In genomic region chr2:11552297-11552821, GRCm38 (mm10) we compare ENCODE assay signal across 8 mouse cellular contexts. TPM values are rescaled to one million over a fixed set of nuclear protein-coding genes. Genes with fewer than 3 reads are reported as not detected.
A peak's percentile ranks its signal among the peaks of the same experiment; 100 is the strongest.
DNase-seq lines count a peak whose midpoint lies in the region; ATAC-seq and TF ChIP-seq lines count a peak whose summit lies in the region.

No protein-coding gene starts in this region.

- no peaks in the 10 kb centered on the region for H3K27me3 ChIP-seq in heart, embryonic 16.5 days (ENCODE audit: control insufficient read depth, insufficient read depth, low read length)
- H3K27me3 ChIP-seq in heart, adult 2 months (ENCODE audit: control insufficient read depth, insufficient read depth, low read length) = no peaks in the 10 kb centered on the region
- peaks cover 37% of the 10 kb centered on the region for H3K27me3 ChIP-seq in embryonic facial prominence, embryonic 12.5 days
- H3K27me3 ChIP-seq in kidney, embryonic 14.5 days (ENCODE audit: control insufficient read depth, insufficient read depth, low read length) = 0 out of 2 replicates have a peak, but pooled peaks cover 6% of the 10 kb centered on the region
- peaks cover 17% of the 10 kb centered on the region for H3K27me3 ChIP-seq in midbrain, postnatal 0 days (ENCODE audit: insufficient read depth, low read length)
- no peaks in the 10 kb centered on the region for H3K27me3 ChIP-seq in cerebellum, adult 2 months (ENCODE audit: control insufficient read depth, insufficient read depth, low read length)

- 23% methylated on average over 9 of the region's 9 CpGs for WGBS in heart, embryonic 16.5 days
- WGBS in heart, adult 2 months = 42% methylated on average over 9 of the region's 9 CpGs
- under 1% methylated on average over 9 of the region's 9 CpGs for WGBS in embryonic facial prominence, embryonic 12.5 days
- 4% methylated on average over 9 of the region's 9 CpGs for WGBS in kidney, embryonic 14.5 days
- 10% methylated on average over 9 of the region's 9 CpGs for WGBS in midbrain, postnatal 0 days
- 41% methylated on average over 9 of the region's 9 CpGs for WGBS in cerebellum, adult 2 months

- ATAC-seq in heart, embryonic 16.5 days (replicated peaks; ENCODE audit: extremely low read depth, insufficient read depth, low FRiP score) = no peak
- peak; percentile 25; the same call in 1 of the 2 replicates for ATAC-seq in embryonic facial prominence, embryonic 12.5 days (ENCODE audit: insufficient number of reproducible peaks, insufficient read depth, low FRiP score, low TSS enrichment)
- peak; percentile 59 for ATAC-seq in kidney, embryonic 14.5 days (ENCODE audit: low FRiP score, low TSS enrichment)
- ATAC-seq in midbrain, postnatal 0 days (ENCODE audit: low FRiP score) = no peak

- no peak for DNase-seq in heart, adult 2 months
- peak; percentile 19 for DNase-seq in midbrain, postnatal 0 days (ENCODE audit: low spot score)
- no peak for DNase-seq in left cerebral cortex, adult 8-10 months (ENCODE audit: low spot score in 2 of 2)
- DNase-seq in gastrocnemius, postnatal 14 days = no peak
- no peak for DNase-seq in cerebellum, adult 2 months

- no peak for TF ChIP-seq POLR2A in heart, adult 2 months (IDR thresholded peaks at IDR 0.05; ENCODE audit: insufficient read depth, low read depth, low read length)
- TF ChIP-seq POLR2A in cerebellum, adult 2 months (IDR thresholded peaks at IDR 0.05; ENCODE audit: borderline replicate concordance, insufficient read depth, low read length) = no peak

- no peaks in the 10 kb centered on the region for H3K9me3 ChIP-seq in heart, embryonic 16.5 days (replicated peaks; ENCODE audit: control insufficient read depth, low read length)
- no peaks in the 10 kb centered on the region for H3K9me3 ChIP-seq in embryonic facial prominence, embryonic 12.5 days
- no peaks in the 10 kb centered on the region for H3K9me3 ChIP-seq in kidney, embryonic 14.5 days (ENCODE audit: control insufficient read depth, low read length)
- H3K9me3 ChIP-seq in midbrain, postnatal 0 days (ENCODE audit: low read length) = no peaks in the 10 kb centered on the region

- H3K36me3 ChIP-seq in heart, embryonic 16.5 days (ENCODE audit: control insufficient read depth, insufficient read depth) = no peaks in the 10 kb centered on the region
- no peaks in the 10 kb centered on the region for H3K36me3 ChIP-seq in heart, adult 2 months (ENCODE audit: control insufficient read depth, insufficient read depth, low read length)
- H3K36me3 ChIP-seq in embryonic facial prominence, embryonic 12.5 days = no peaks in the 10 kb centered on the region
- no peaks in the 10 kb centered on the region for H3K36me3 ChIP-seq in kidney, embryonic 14.5 days (ENCODE audit: control insufficient read depth, insufficient read depth, low read length)
- H3K36me3 ChIP-seq in midbrain, postnatal 0 days (ENCODE audit: insufficient read depth, low read length) = no peaks in the 10 kb centered on the region

- no peak for TF ChIP-seq EP300 in heart, adult 2 months (IDR thresholded peaks at IDR 0.05; ENCODE audit: insufficient read depth, low read depth, low read length)

- no peak for TF ChIP-seq CTCF in heart, adult 2 months (IDR thresholded peaks at IDR 0.05)
- no peak for TF ChIP-seq CTCF in midbrain, postnatal 0 days (IDR thresholded peaks at IDR 0.05)
- TF ChIP-seq CTCF in cerebellum, adult 2 months (IDR thresholded peaks at IDR 0.05; ENCODE audit: borderline replicate concordance, insufficient read depth, low read depth, low read length) = no peak

- no peak overlapping the region for H3K27ac ChIP-seq in heart, embryonic 16.5 days (ENCODE audit: low read length)
- no peak overlapping the region for H3K27ac ChIP-seq in heart, adult 2 months
- H3K27ac ChIP-seq in embryonic facial prominence, embryonic 12.5 days = no peak overlapping the region
- no peak overlapping the region for H3K27ac ChIP-seq in kidney, embryonic 14.5 days (ENCODE audit: low read depth, low read length)
- H3K27ac ChIP-seq in midbrain, postnatal 0 days (ENCODE audit: low read depth, low read length) = no peak overlapping the region
- H3K27ac ChIP-seq in cerebellum, adult 2 months (ENCODE audit: insufficient read depth, low read length) = no peak overlapping the region

- peak overlapping the region; percentile 71 for H3K4me3 ChIP-seq in heart, embryonic 16.5 days (ENCODE audit: low read length)
- H3K4me3 ChIP-seq in heart, adult 2 months = no peak overlapping the region
- peak overlapping the region; percentile 54 for H3K4me3 ChIP-seq in embryonic facial prominence, embryonic 12.5 days
- peak overlapping the region; percentile 46; the same call in 1 of the 2 replicates for H3K4me3 ChIP-seq in kidney, embryonic 14.5 days (ENCODE audit: low read length)
- 0 out of 2 replicates have a peak overlapping the region, but pooled peaks have one; percentile 67 for H3K4me3 ChIP-seq in midbrain, postnatal 0 days (ENCODE audit: low read depth, low read length)
- no peak overlapping the region for H3K4me3 ChIP-seq in cerebellum, adult 2 months (replicated peaks; ENCODE audit: insufficient read depth, low read depth, low read length)

- no peaks in the 10 kb centered on the region for H3K79me2 ChIP-seq in heart, adult 2 months (replicated peaks; ENCODE audit: control insufficient read depth, insufficient read depth, low read length)

- H3K9ac ChIP-seq in heart, embryonic 16.5 days (ENCODE audit: low read length) = peak overlapping the region; percentile 7; the same call in 1 of the 2 replicates
- H3K9ac ChIP-seq in heart, adult 2 months (ENCODE audit: low read depth, low read length) = no peak overlapping the region
- H3K9ac ChIP-seq in embryonic facial prominence, embryonic 12.5 days = no peak overlapping the region; the same call in 1 of the 2 replicates
- H3K9ac ChIP-seq in kidney, embryonic 14.5 days (ENCODE audit: low read depth, low read length) = no peak overlapping the region
- H3K9ac ChIP-seq in midbrain, postnatal 0 days (replicated peaks; ENCODE audit: low read length, poor library complexity, severe bottlenecking) = no peak overlapping the region

- H3K4me1 ChIP-seq in heart, embryonic 16.5 days (ENCODE audit: control insufficient read depth, insufficient read depth, low read length) = peaks cover 7% of the 10 kb centered on the region
- H3K4me1 ChIP-seq in heart, adult 2 months (ENCODE audit: control insufficient read depth, insufficient read depth, low read length) = no peaks in the 10 kb centered on the region
- H3K4me1 ChIP-seq in embryonic facial prominence, embryonic 12.5 days = peaks cover 5% of the 10 kb centered on the region; the same call in 1 of the 2 replicates
- peaks cover 13% of the 10 kb centered on the region; the same call in 1 of the 2 replicates for H3K4me1 ChIP-seq in kidney, embryonic 14.5 days (ENCODE audit: control insufficient read depth, insufficient read depth, low read length)
- H3K4me1 ChIP-seq in midbrain, postnatal 0 days (ENCODE audit: insufficient read depth, low read length) = no peaks in the 10 kb centered on the region
- no peaks in the 10 kb centered on the region for H3K4me1 ChIP-seq in cerebellum, adult 2 months (ENCODE audit: control insufficient read depth, insufficient read depth, low read length)

- H3K4me2 ChIP-seq in heart, embryonic 16.5 days (ENCODE audit: low read depth, low read length) = peak overlapping the region; percentile 97
- peak overlapping the region; percentile 99 for H3K4me2 ChIP-seq in embryonic facial prominence, embryonic 12.5 days (replicated peaks)
- peak overlapping the region; percentile 94 for H3K4me2 ChIP-seq in kidney, embryonic 14.5 days (replicated peaks; ENCODE audit: low read depth, low read length)
- H3K4me2 ChIP-seq in midbrain, postnatal 0 days (ENCODE audit: low read depth, low read length, poor library complexity, severe bottlenecking) = peak overlapping the region; percentile 95; the same call in 1 of the 2 replicates

- intact Hi-C loops in heart, adult 2 months (cut with DNase I) = no loop called here
- intact Hi-C loops in gastrocnemius, postnatal 14 days (cut with DNase I; ENCODE audit: low total_unique reads) = no loop called here

RNA-seq across cellular contexts. Expression of gene Pfkfb3, which starts 1.5 kb away (rescaled TPM):
- 9.5 and 12.3 TPM in 2 replicates for polyA plus RNA-seq in heart, embryonic 16.5 days (2015; fragmentation: Nextera tagmentation; extraction: Ambion mirVana)
- 10 to 100 TPM in 1 of 2 experiments, 1 to 10 TPM in 1; 9.0 to 12.1 TPM for total RNA-seq in heart, adult 2 months (2021)
- 13.1 and 14.3 TPM in 2 replicates for polyA plus RNA-seq in heart, adult 2 months (2012; rRNA removed)
- polyA plus RNA-seq in embryonic facial prominence, embryonic 12.5 days (2016; fragmentation: Nextera tagmentation; extraction: Ambion mirVana) = 14.2 and 16.2 TPM in 2 replicates
- polyA plus RNA-seq in kidney, embryonic 14.5 days (2014; fragmentation: Nextera tagmentation; extraction: Ambion mirVana) = 10.5 and 11.2 TPM in 2 replicates
- total RNA-seq in midbrain, postnatal 0 days (2014; rRNA removed) = 14.7 and 17.8 TPM in 2 replicates
- polyA plus RNA-seq in midbrain, postnatal 0 days (2015; fragmentation: Nextera tagmentation; extraction: Ambion mirVana) = 20.9 and 23.5 TPM in 2 replicates
- 10 to 100 TPM; 28.1 to 40.4 (median 30.9) TPM for total RNA-seq in left cerebral cortex, adult 8-10 months (2022)
- 10 to 100 TPM; 14.9 to 20.5 TPM for total RNA-seq in gastrocnemius, postnatal 14 days (2021)
- polyA plus RNA-seq in cerebellum, adult 2 months (2012; rRNA removed) = 33.8 and 38.2 TPM in 2 replicates

RNA-seq across cellular contexts. Expression of gene Rbm17, which starts 51.6 kb away (rescaled TPM):
- polyA plus RNA-seq in heart, embryonic 16.5 days (2015; fragmentation: Nextera tagmentation; extraction: Ambion mirVana) = 84.5 and 102 TPM in 2 replicates
- total RNA-seq in heart, adult 2 months (2021) = 10 to 100 TPM; 53.2 to 67.5 TPM
- 32.3 and 39.3 TPM in 2 replicates for polyA plus RNA-seq in heart, adult 2 months (2012; rRNA removed)
- polyA plus RNA-seq in embryonic facial prominence, embryonic 12.5 days (2016; fragmentation: Nextera tagmentation; extraction: Ambion mirVana) = 176 and 185 TPM in 2 replicates
- polyA plus RNA-seq in kidney, embryonic 14.5 days (2014; fragmentation: Nextera tagmentation; extraction: Ambion mirVana) = 154 and 165 TPM in 2 replicates
- 76.1 and 97.7 TPM in 2 replicates for total RNA-seq in midbrain, postnatal 0 days (2014; rRNA removed)
- 117 and 119 TPM in 2 replicates for polyA plus RNA-seq in midbrain, postnatal 0 days (2015; fragmentation: Nextera tagmentation; extraction: Ambion mirVana)
- total RNA-seq in left cerebral cortex, adult 8-10 months (2022) = 10 to 100 TPM; 80.0 to 96.6 (median 86.5) TPM
- total RNA-seq in gastrocnemius, postnatal 14 days (2021) = 10 to 100 TPM; 45.0 to 49.5 TPM
- polyA plus RNA-seq in cerebellum, adult 2 months (2012; rRNA removed) = 136 and 137 TPM in 2 replicates

Comparison
In these comparisons a context has a peak if more than half of its experiments do, and no peak if none do; other contexts are left out.
1. H3K4me3 ChIP-seq: peak in heart, embryonic 16.5 days (single experiment), embryonic facial prominence, embryonic 12.5 days (single experiment), kidney, embryonic 14.5 days (single experiment) and midbrain, postnatal 0 days (single experiment); none in heart, adult 2 months (single experiment) and cerebellum, adult 2 months (single experiment).
2. ATAC-seq: peak in embryonic facial prominence, embryonic 12.5 days (single experiment) and kidney, embryonic 14.5 days (single experiment); none in heart, embryonic 16.5 days (single experiment) and midbrain, postnatal 0 days (single experiment).
3. Peak in every context shown above with its lines, with median percentiles within 50 percentile points of each other: H3K4me2 ChIP-seq.